Mouse (Mus musculus) hindbrain, embryonic 15.5 days (tissue): Measurements from ENCODE around the gene Kcnk13. TPM values are rescaled to one million over a fixed set of nuclear protein-coding genes. Genes with fewer than 3 reads are reported as not detected.

ENCODE experiments used
- ATAC-seq: fragments of 200-750 bp; cut with Nextera tagmentation; 2 replicates; pipeline ENCODE4 v1.8.0; 2017; ENCODE audit warnings: low read depth, moderate number of reproducible peaks, moderate TSS enrichment; ENCODE audit not compliant: low FRiP score
- H3K27ac ChIP-seq: fragments of 300-500 bp; sonication (generic); replicated peaks from 2 replicates; pipeline ENCODE4 v1.5.1; 2015; ENCODE audit warnings: mild to moderate bottlenecking, inconsistent platforms
- H3K27me3 ChIP-seq: fragments of 300-500 bp; sonication (generic); 2 replicates; pipeline ENCODE4 v1.6.1; 2015; ENCODE audit warnings: control low read depth, inconsistent platforms
- H3K36me3 ChIP-seq: fragments of 300-500 bp; sonication (generic); 2 replicates; pipeline ENCODE4 v1.6.1; 2015; ENCODE audit warnings: control low read depth, inconsistent platforms
- H3K4me1 ChIP-seq: fragments of 300-500 bp; sonication (generic); replicated peaks from 2 replicates; pipeline ENCODE4 v1.6.1; 2015; ENCODE audit warnings: control low read depth, inconsistent platforms
- H3K4me2 ChIP-seq: fragments of 300-500 bp; sonication (generic); 2 replicates; pipeline ENCODE4 v1.6.1; 2015; ENCODE audit warnings: moderate library complexity, mild to moderate bottlenecking, inconsistent platforms
- H3K4me3 ChIP-seq: fragments of 300-500 bp; sonication (generic); 2 replicates; pipeline ENCODE4 v1.5.1; 2015; ENCODE audit warnings: mild to moderate bottlenecking, inconsistent platforms
- H3K9ac ChIP-seq: fragments of 300-500 bp; sonication (generic); 2 replicates; pipeline ENCODE4 v1.6.1; 2015; ENCODE audit warnings: inconsistent platforms
- H3K9me3 ChIP-seq: fragments of 300-500 bp; sonication (generic); 2 replicates; pipeline ENCODE4 v1.6.1; 2016; ENCODE audit warnings: control low read depth, inconsistent platforms
- WGBS: fragments of 180-500 bp; shearing (Covaris S2); methylation state at CpG from one replicate; pipeline ENCODE4 v1.1.7; 2015; 5-methylcytosine and 5-hydroxymethylcytosine counted together
- polyA plus RNA-seq: library from polyadenylated mRNA; unstranded; fragments of >200 nt; fragmentation: Nextera tagmentation; extraction: Ambion mirVana; gene quantifications from 2 replicates; pipeline ENCODE4 v1.2.1, GENCODE M21; 2015

Kcnk13 gene
- polyA plus RNA-seq, 1 experiment from 2014 or later: 1.1 TPM

DNA sequence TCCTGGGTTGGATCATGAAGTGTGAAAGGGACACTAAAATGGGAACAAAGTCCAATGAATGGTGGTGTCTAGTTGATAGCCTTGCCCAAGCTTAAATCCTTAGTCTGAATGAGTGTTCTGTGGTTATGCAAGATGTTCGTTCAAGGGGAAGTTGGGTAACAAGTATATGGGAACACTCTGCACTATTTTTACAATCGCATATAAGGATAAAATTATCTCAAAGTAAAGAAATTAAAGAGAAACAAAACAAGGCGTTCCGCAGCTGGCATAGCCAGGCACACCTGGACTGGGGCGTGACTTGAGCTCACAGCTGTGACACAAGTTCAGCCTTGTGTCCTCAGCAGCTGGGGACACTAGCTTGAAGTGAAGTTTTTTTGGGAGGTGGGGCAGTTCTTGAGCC lies 103.2 kb downstream of the Kcnk13 start:
- Histone ChIP-seq H3K9me3 (no peaks in the 10 kb centered on the region), H3K9ac (no peak overlapping the region), H3K27ac (no peak overlapping the region), H3K4me2 (no peak overlapping the region), H3K4me1 (no peaks in the 10 kb centered on the region), H3K27me3 (no peaks in the 10 kb centered on the region), H3K4me3 (no peak overlapping the region), H3K36me3 (no peaks in the 10 kb centered on the region)
- 95% methylated on average over 5 of the region's 5 CpGs for WGBS
- no peak for ATAC-seq

DNA sequence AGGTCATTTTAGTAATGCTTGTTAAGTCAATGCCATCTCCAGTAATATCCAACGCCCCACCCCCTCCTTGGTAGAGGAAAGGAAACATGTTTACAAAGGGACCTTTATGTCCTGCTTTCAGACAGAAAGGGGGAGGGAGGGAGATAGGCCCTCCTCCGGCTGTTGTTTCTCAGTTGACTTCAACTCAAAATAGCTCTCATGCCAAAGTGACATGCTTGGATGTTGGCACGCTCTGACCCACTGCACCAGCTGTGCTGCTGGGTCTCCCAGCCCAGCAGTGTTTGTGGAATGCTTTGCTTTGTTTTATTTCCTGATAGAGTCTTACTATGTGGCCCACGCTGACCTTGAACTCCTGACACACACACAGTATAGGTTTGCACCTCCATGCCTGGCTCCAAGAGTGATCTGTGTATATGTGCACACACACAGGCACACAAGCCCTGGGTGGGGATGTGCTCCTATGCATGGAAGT lies 108.9 kb downstream of the Kcnk13 start:
- 59% methylated on average over 4 of the region's 4 CpGs for WGBS
- no peaks in the 10 kb centered on the region for H3K9me3 ChIP-seq
- H3K4me1 ChIP-seq: no peaks in the 10 kb centered on the region
- H3K9ac ChIP-seq: no peak overlapping the region
- H3K4me3 ChIP-seq: no peak overlapping the region
- no peak overlapping the region for H3K27ac ChIP-seq
- no peaks in the 10 kb centered on the region for H3K36me3 ChIP-seq
- H3K27me3 ChIP-seq: no peaks in the 10 kb centered on the region
- H3K4me2 ChIP-seq: no peak overlapping the region
- ATAC-seq: no peak

DNA sequence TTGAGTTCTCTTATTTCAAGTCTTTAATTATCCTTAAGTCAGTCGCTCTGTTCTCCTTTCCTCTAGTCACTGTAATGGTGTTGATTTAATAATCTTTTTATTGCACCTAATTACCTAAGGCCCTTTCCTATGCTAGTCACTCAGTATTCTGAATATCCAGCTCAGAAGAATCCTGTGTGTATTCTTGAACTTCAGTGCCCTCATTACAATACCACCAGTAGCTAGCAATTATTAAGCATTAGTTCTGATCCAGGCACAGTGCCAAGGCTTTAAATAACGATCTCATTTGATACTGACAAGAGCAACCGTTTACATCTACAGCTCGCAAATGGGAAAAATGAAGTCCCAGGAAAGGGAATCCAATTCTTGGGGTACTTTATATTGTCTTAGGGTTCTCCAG lies 111.4 kb downstream of the Kcnk13 start:
- WGBS: 49% methylated on average over 4 of the region's 4 CpGs
- Histone ChIP-seq H3K27me3 (no peaks in the 10 kb centered on the region), H3K9me3 (no peaks in the 10 kb centered on the region), H3K9ac (no peak overlapping the region), H3K4me2 (no peak overlapping the region), H3K4me1 (no peaks in the 10 kb centered on the region), H3K36me3 (no peaks in the 10 kb centered on the region), H3K27ac (no peak overlapping the region), H3K4me3 (no peak overlapping the region)
- no peak for ATAC-seq

DNA sequence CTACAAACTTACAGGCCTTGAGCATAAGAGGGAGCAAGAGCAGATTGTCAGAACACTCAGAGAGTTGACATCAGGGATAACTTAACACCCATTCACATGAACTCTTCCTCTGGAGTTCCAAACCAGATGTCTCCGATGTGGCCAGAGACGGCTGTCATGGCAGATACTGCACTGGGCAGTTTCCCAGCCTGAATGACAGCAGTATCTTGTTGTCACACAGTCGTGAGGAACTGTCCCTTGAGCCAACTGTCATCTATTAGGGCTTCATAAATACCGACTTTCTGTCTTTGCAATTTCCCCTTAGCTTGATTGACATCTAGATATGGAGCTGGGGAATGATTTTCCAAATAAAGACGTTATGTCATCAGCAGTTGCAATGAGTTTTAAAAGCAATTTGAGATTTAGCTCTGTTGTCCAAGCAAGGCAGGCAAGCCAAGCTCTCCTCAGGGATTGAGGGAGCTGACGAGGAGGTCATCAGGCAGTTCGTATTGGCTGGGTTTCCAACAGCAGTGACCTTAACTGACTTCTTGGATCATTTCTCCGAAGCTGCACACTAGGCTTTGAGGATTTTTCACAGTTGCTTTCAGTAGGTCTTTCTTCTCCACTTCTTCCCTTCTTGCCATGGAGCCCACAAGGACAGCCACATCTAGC lies 115.5 kb downstream of the Kcnk13 start:
- Histone ChIP-seq H3K27ac (no peak overlapping the region), H3K4me2 (no peak overlapping the region), H3K9ac (no peak overlapping the region), H3K36me3 (no peaks in the 10 kb centered on the region), H3K4me3 (no peak overlapping the region), H3K4me1 (no peaks in the 10 kb centered on the region), H3K9me3 (no peaks in the 10 kb centered on the region), H3K27me3 (no peaks in the 10 kb centered on the region)
- ATAC-seq: no peak
- WGBS: 86% methylated on average over 8 of the region's 8 CpGs

DNA sequence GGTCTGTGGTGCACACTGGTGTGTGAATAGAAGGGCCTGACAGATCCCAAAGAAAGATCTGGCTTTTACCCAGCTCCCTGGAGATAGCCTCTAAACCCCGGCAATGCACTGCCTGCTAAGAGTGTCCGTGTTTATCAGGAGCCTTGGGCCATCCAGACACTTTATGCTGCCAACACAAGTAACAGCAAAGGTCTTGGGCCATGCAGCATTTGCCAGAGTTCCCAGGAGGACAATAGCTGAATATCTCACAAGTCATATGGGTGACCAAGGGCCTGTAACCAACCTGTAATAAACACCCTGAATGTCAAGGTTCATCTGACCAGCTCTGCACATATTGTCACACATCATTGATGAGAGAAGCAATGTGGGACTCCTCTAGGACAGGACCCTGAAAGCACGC lies 123.7 kb downstream of the Kcnk13 start:
- H3K9ac ChIP-seq: no peak overlapping the region
- ATAC-seq: no peak
- H3K4me1 ChIP-seq: no peaks in the 10 kb centered on the region
- WGBS: 85% methylated on average over 3 of the region's 3 CpGs
- H3K4me3 ChIP-seq: no peak overlapping the region
- no peak overlapping the region for H3K27ac ChIP-seq
- H3K9me3 ChIP-seq: no peaks in the 10 kb centered on the region
- H3K36me3 ChIP-seq: no peaks in the 10 kb centered on the region
- H3K27me3 ChIP-seq: no peaks in the 10 kb centered on the region
- no peak overlapping the region for H3K4me2 ChIP-seq

DNA sequence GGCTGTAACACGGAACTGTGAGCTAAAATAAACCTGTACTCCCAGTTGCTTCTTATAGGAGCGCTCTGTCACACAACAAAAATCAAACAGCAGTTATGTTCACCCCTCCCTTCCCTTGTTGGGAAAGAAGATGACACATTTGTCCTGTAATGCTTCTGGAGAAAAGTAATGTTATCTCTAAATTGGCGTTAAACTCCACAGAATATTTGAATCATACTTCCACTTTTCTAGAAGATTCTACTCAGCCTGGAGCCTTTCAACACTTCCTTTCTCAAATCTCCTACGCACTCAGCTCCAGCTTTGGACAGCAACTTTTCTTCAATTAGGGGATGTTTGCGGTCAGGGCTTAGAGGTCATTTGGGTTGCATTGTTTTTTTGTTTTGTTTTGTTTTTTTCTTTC lies 125.0 kb downstream of the Kcnk13 start:
- Histone ChIP-seq H3K9ac (no peak overlapping the region), H3K4me2 (no peak overlapping the region), H3K4me1 (no peaks in the 10 kb centered on the region), H3K27me3 (no peaks in the 10 kb centered on the region), H3K4me3 (no peak overlapping the region), H3K27ac (no peak overlapping the region), H3K36me3 (no peaks in the 10 kb centered on the region), H3K9me3 (no peaks in the 10 kb centered on the region)
- ATAC-seq: no peak
- 90% methylated on average over 5 of the region's 5 CpGs for WGBS

DNA sequence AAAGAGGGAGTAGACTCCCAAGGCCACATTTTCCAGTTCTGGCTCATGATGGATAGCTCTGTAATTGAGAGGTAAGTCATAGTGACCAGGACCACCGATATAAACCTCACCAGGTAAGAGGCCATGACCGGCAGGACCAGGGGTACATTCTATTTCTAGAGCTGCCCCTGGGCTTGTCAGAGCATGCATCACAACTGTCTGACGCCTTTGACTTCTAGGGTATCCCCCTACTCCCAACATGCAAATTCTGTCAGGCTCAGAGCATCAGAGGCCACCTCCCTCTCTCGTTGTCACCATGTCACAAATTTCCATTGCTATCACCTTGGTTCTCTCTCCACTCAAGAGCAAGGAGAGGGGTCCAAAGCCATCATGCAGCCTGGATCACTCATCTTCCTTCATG lies 126.5 kb downstream of the Kcnk13 start:
- Histone ChIP-seq H3K9me3 (no peaks in the 10 kb centered on the region), H3K9ac (no peak overlapping the region), H3K4me1 (no peaks in the 10 kb centered on the region), H3K27ac (no peak overlapping the region), H3K4me3 (no peak overlapping the region), H3K36me3 (no peaks in the 10 kb centered on the region), H3K27me3 (no peaks in the 10 kb centered on the region), H3K4me2 (no peak overlapping the region)
- WGBS: 92% methylated on average over 4 of the region's 4 CpGs
- no peak for ATAC-seq

DNA sequence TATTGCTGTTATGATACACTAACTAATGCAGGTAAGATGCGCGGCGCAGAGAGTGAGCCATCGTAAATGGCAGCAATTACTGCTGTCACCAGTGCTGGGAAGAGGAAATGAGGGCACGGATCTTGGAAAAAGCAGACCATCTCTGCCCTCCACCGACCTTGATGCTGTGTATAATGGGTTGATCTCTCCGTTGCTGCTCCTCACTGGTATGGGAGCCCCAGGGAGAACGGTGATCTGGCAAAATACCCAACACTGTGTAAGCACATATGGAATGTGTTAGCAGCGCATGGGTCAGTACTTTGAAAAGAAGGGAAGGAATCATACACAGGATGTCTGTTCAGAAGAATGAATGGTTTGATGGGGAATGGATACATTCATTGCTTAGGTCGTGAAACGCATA lies 128.7 kb downstream of the Kcnk13 start:
- Histone ChIP-seq H3K27me3 (no peaks in the 10 kb centered on the region), H3K4me2 (no peak overlapping the region), H3K9ac (no peak overlapping the region), H3K9me3 (no peaks in the 10 kb centered on the region), H3K27ac (no peak overlapping the region), H3K4me3 (no peak overlapping the region), H3K4me1 (no peaks in the 10 kb centered on the region), H3K36me3 (no peaks in the 10 kb centered on the region)
- 88% methylated on average over 11 of the region's 11 CpGs for WGBS
- ATAC-seq: no peak

DNA sequence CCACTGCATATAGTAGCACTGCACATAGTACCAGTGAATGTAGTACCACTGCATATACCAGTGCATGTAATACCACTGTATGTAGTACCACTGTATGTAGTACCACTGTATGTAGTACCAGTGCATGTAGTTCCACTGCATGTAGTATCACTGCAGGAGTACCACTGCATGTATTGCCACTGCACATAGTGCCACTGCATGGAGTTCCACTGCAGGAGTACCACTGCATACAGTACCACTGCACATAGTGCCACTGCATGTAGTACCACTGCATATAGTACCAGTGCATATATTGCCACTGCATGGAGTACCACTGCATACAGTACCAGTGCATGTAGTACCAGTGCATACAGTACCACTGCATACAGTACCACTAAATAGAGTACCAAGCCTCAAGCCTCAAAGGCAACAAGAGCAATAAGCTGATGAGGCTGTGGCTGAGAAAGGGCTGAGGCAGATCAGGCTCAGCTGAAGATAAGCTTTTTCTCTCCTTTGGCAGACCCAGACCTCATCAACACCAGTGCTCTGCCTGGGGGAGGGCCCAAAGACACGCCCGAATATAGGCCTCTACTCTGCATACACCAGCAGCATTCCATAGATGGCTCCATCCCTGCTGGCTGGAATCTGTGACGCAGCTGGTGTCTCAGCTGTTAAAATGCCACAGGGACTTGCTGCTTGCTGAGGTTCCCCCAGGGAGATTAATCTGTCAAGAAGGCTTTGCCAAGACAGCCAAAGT lies 135.8 kb downstream of the Kcnk13 start:
- Histone ChIP-seq H3K27ac (no peak overlapping the region), H3K9me3 (no peaks in the 10 kb centered on the region), H3K4me2 (no peak overlapping the region), H3K9ac (no peak overlapping the region), H3K27me3 (no peaks in the 10 kb centered on the region), H3K4me3 (no peak overlapping the region), H3K36me3 (no peaks in the 10 kb centered on the region), H3K4me1 (no peaks in the 10 kb centered on the region)
- 45% methylated on average over 3 of the region's 3 CpGs for WGBS
- no peak for ATAC-seq

DNA sequence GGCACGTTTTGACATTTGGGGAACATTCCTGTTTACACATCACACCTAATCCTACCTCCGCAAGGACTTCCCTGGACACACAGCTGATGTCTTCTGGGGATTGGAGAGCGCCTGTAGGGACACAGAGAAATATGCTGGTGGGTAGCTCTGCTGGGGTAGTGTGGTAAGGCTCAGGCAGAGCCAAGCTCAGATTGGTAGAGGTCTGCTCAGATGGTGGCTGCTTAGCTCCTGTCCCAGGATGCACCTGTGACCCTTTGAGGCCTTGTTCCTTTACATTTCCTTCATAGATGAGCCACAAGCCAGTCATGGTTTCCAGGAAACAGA lies 136.4 kb downstream of the Kcnk13 start:
- H3K27me3 ChIP-seq: no peaks in the 10 kb centered on the region
- H3K4me3 ChIP-seq: no peak overlapping the region

DNA sequence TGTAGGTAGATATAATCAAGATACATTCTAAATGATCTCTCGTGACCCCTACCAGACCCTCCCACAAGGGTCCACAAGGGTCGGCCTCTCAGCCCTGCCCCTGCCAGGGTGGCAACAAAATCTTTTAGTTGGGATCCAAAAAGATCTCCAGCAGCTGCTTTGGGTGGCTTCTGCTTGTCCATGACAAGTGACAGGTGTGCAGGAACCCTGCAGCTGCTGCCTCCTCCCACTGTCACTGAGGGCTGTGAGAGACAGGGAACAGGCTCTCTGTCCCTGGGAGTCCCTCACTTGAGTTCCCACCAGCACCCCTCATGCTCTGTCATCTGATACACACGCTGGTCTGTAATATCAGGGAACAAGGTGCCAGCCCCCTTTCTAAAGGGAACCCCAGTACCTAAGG lies 137.4 kb downstream of the Kcnk13 start:
- H3K9me3 ChIP-seq: no peaks in the 10 kb centered on the region
- H3K4me1 ChIP-seq: no peaks in the 10 kb centered on the region
- H3K4me3 ChIP-seq: no peak overlapping the region
- no peaks in the 10 kb centered on the region for H3K27me3 ChIP-seq
- H3K4me2 ChIP-seq: no peak overlapping the region
- no peak overlapping the region for H3K9ac ChIP-seq
- no peak for ATAC-seq
- no peaks in the 10 kb centered on the region for H3K36me3 ChIP-seq
- 71% methylated on average over 3 of the region's 3 CpGs for WGBS
- no peak overlapping the region for H3K27ac ChIP-seq

More for the DNA sequence above, 136.4 kb downstream of the Kcnk13 start:
- H3K4me2 ChIP-seq: no peak overlapping the region
- no peaks in the 10 kb centered on the region for H3K9me3 ChIP-seq
- no peaks in the 10 kb centered on the region for H3K4me1 ChIP-seq
- no peak overlapping the region for H3K9ac ChIP-seq
- ATAC-seq: no peak
- H3K36me3 ChIP-seq: no peaks in the 10 kb centered on the region
- no peak overlapping the region for H3K27ac ChIP-seq
- 55% methylated on average over 3 of the region's 3 CpGs for WGBS

DNA sequence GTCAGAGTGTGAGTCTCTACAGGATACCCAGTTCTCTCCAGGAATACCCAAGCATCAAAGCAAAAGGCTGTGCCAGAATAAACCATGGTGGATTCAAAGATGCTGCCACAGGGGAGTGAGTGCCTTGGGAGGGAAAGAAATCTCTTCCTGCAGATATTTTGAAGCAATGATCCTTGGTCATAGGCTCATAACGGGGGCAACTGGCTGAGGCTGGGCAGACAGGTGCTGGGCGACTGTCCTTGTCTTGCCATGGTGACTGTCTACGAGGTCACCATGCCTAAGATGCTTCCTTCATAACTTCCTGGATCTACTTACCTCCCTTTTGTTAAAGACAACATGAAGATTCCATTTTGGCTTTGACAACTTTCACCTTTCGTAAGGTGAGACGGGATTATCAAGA lies 140.2 kb downstream of the Kcnk13 start:
- Histone ChIP-seq H3K4me2 (no peak overlapping the region), H3K9me3 (no peaks in the 10 kb centered on the region), H3K4me3 (no peak overlapping the region), H3K9ac (no peak overlapping the region), H3K27me3 (no peaks in the 10 kb centered on the region), H3K36me3 (no peaks in the 10 kb centered on the region), H3K4me1 (peaks cover 3% of the 10 kb centered on the region; the same call in 1 of the 2 replicates), H3K27ac (no peak overlapping the region)
- 85% methylated on average over 5 of the region's 5 CpGs for WGBS
- no peak for ATAC-seq
